Mouse (Mus musculus): ENCODE data around the gene Arl3.

GRCm38 (mm10) chr19:46518828-46519621 lies 54.0 kb downstream of the Arl3 start:
- no peak for TF ChIP-seq CTCF (IDR thresholded peaks at IDR 0.05; ENCODE audit: extremely low read depth, insufficient read depth, low read length)
- no peak for TF ChIP-seq POLR2A (IDR thresholded peaks at IDR 0.05; ENCODE audit: extremely low read depth, insufficient read depth, low read length)
